Mouse (Mus musculus) brown adipose tissue, adult 24 weeks (tissue): Measurements from ENCODE around the gene Ttn. TPM values are rescaled to one million over a fixed set of nuclear protein-coding genes. Genes with fewer than 3 reads are reported as not detected.

ENCODE experiments used
- H3K27ac ChIP-seq: fragments of 200-500 bp; replicated peaks from 2 replicates; pipeline ENCODE4 v1.5.1; 2012; ENCODE audit warnings: low read depth, mild to moderate bottlenecking, low read length
- H3K4me1 ChIP-seq: fragments of 200-500 bp; 2 replicates; pipeline ENCODE4 v1.6.1; 2012; ENCODE audit warnings: low read length, mixed read lengths; ENCODE audit not compliant: control insufficient read depth, insufficient read depth, insufficient read length
- H3K4me3 ChIP-seq: fragments of 200-500 bp; 2 replicates; pipeline ENCODE4 v1.5.1; 2012; ENCODE audit warnings: low read depth, mild to moderate bottlenecking, low read length, moderate library complexity; ENCODE audit not compliant: insufficient read depth
- polyA plus RNA-seq: library from polyadenylated mRNA; stranded (reverse); fragments of >200 nt; gene quantifications from 2 replicates; pipeline ENCODE4 v1.2.4, GENCODE M21; 2012; ENCODE audit not compliant: missing spikeins, insufficient read depth, insufficient read length

Ttn gene
- polyA plus RNA-seq, 1 experiment: 12.9 TPM

DNA sequence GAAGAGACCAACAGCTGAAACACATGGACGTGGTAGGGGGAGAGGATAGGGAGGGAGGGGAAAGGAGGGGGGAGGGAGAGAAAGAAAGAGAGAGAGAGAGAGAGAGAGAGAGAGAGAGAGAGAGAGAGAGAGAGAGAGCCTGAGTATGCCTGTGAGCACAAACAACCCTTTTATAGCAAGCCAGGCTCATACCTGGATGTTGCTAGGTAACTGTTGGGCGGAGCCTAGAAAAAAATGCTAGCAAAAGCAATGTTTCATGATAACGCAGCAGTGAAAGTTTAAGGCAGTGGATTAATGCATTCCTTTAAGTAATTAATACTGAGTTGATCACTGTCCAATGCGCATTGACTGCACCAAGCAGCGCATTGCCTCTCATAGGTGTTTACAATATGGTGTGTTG, 327.7 kb downstream of the Ttn start:
- H3K4me3 ChIP-seq: no peak overlapping the region
- H3K27ac ChIP-seq: no peak overlapping the region
- no peaks in the 10 kb centered on the region for H3K4me1 ChIP-seq

Other genes starting within 250 kb of the Ttn start
- gene Ccdc141, start 188.1 kb upstream of the Ttn start, polyA plus RNA-seq: 1.2 and 1.7 TPM in 2 replicates